Mouse (Mus musculus) brain, embryonic 14.5 days (tissue): ENCODE measurements at regions not wholly inside any gene's neighbourhood (a gene's known extent, or its start where the extent isn't known, plus 50 kb on each side); places are given as distances from the start of the nearest gene placed in this dataset.

Source experiments
- CTCF ChIP-seq: fragments of 200-500 bp; IDR thresholded peaks from 2 replicates; pipeline ENCODE4 v1.5.1; 2012; ENCODE audit warnings: inconsistent platforms, mild to moderate bottlenecking, moderate library complexity, borderline replicate concordance; ENCODE audit not compliant: insufficient read depth, insufficient read length; ENCODE audit errors: extremely low read depth
- POLR2A ChIP-seq: fragments of 200-500 bp; IDR thresholded peaks from 2 replicates; pipeline ENCODE4 v1.6.1; 2012; ENCODE audit warnings: mild to moderate bottlenecking, inconsistent platforms, borderline replicate concordance; ENCODE audit not compliant: poor library complexity, insufficient read depth, insufficient read length, severe bottlenecking; ENCODE audit errors: extremely low read depth

GRCm38 (mm10) chr16:30799699-30800483 is 200.4 kb downstream of the Fam43a start:
- TF ChIP-seq CTCF (no peak), POLR2A (no peak)
